Mouse (Mus musculus) layer of hippocampus, adult 9-10 months (tissue): Measurements from ENCODE around the gene Ptges3.
"Not testable (repeated sequence)": the region's sequence is repeated elsewhere in the genome, so short reads cannot be mapped to it uniquely, and the experiment has no call there.

Experiments
- DNase-seq: peaks from one replicate; pipeline ENCODE4 v3.0.0; 2022; ENCODE audit warnings: low spot score

Gene Ptges3

GRCm38 (mm10) chr10:128059207-128059981 lies 640 bp downstream of the Ptges3 start:
- no peak for DNase-seq

GRCm38 (mm10) chr10:128061109-128061508 lies 2.4 kb downstream of the Ptges3 start:
- no peak for DNase-seq

GRCm38 (mm10) chr10:128062221-128062989 lies 3.7 kb downstream of the Ptges3 start:
- DNase-seq, result no peak

GRCm38 (mm10) chr10:128066072-128066471 lies 7.3 kb downstream of the Ptges3 start:
- DNase-seq, result no peak

GRCm38 (mm10) chr10:128069201-128069600 lies 10.4 kb downstream of the Ptges3 start:
- no peak for DNase-seq

- DNase-seq, result not testable (repeated sequence)
Measured at GRCm38 (mm10) chr10:128070432-128070831, 11.7 kb downstream of the Ptges3 start.

GRCm38 (mm10) chr10:128078269-128078668 lies 19.5 kb downstream of the Ptges3 start:
- DNase-seq, result not testable (repeated sequence)

GRCm38 (mm10) chr10:128080496-128080895 lies 21.7 kb downstream of the Ptges3 start:
- no peak for DNase-seq

- no peak for DNase-seq
Measured at GRCm38 (mm10) chr10:128081807-128082476, 23.2 kb downstream of the Ptges3 start.

GRCm38 (mm10) chr10:128082477-128082808 lies 23.7 kb downstream of the Ptges3 start:
- no peak for DNase-seq

GRCm38 (mm10) chr10:128082880-128083421 lies 24.2 kb downstream of the Ptges3 start, which contains the start of gene Atp5b:
Gene Atp5b (plus strand): TSS chr10:128083273.
- DNase-seq, result peak; percentile 100

- no peak for DNase-seq
Measured at GRCm38 (mm10) chr10:128083688-128084087, 24.9 kb downstream of the Ptges3 start.

- no peak for DNase-seq
Measured at GRCm38 (mm10) chr10:128084160-128084559, 25.4 kb downstream of the Ptges3 start.

GRCm38 (mm10) chr10:128086391-128086790 lies 27.6 kb downstream of the Ptges3 start:
- no peak for DNase-seq

GRCm38 (mm10) chr10:128087216-128087615 lies 28.5 kb downstream of the Ptges3 start:
- DNase-seq, result not testable (repeated sequence)

- no peak for DNase-seq
Measured at GRCm38 (mm10) chr10:128088181-128088580, 29.4 kb downstream of the Ptges3 start.

GRCm38 (mm10) chr10:128089842-128090241 lies 31.1 kb downstream of the Ptges3 start:
- no peak for DNase-seq

GRCm38 (mm10) chr10:128090651-128091563 lies 32.2 kb downstream of the Ptges3 start:
- DNase-seq, result peak; percentile 86

- no peak for DNase-seq
Measured at GRCm38 (mm10) chr10:128091564-128092505, 33.1 kb downstream of the Ptges3 start, which contains the start of gene Baz2a. Gene Baz2a (plus strand): TSS chr10:128091577.
